Mouse (Mus musculus) thymus, adult 2 months (tissue): Measurements from ENCODE around the gene Zfp768. TPM values are rescaled to one million over a fixed set of nuclear protein-coding genes. Genes with fewer than 3 reads are reported as not detected.
"Not testable (repeated sequence)": the region's sequence is repeated elsewhere in the genome, so short reads cannot be mapped to it uniquely, and the experiment has no call there.

Experiments used
- DNase-seq: peaks from one replicate; pipeline ENCODE4 v3.0.0; 2021
- H3K27ac ChIP-seq: fragments of 200-500 bp; 2 replicates; pipeline ENCODE4 v1.5.1; 2012; ENCODE audit warnings: low read length, control low read depth; ENCODE audit not compliant: control insufficient read depth, insufficient read depth
- H3K27me3 ChIP-seq: fragments of 200-500 bp; 2 replicates; pipeline ENCODE4 v1.6.1; 2012; ENCODE audit warnings: mild to moderate bottlenecking, low read length, moderate library complexity, mixed read lengths; ENCODE audit not compliant: control insufficient read depth, insufficient read depth
- H3K36me3 ChIP-seq: fragments of 200-500 bp; 2 replicates; pipeline ENCODE4 v1.6.1; 2012; ENCODE audit warnings: mild to moderate bottlenecking, low read length, moderate library complexity; ENCODE audit not compliant: control insufficient read depth, insufficient read depth
- H3K4me1 ChIP-seq: fragments of 200-500 bp; replicated peaks from 2 replicates; pipeline ENCODE4 v1.6.1; 2012; ENCODE audit warnings: low read length; ENCODE audit not compliant: control insufficient read depth, insufficient read depth
- H3K4me3 ChIP-seq: fragments of 200-500 bp; 2 replicates; pipeline ENCODE4 v1.5.1; 2012; ENCODE audit warnings: mild to moderate bottlenecking, low read length, control low read depth, moderate library complexity; ENCODE audit not compliant: control insufficient read depth, insufficient read depth
- CTCF ChIP-seq: fragments of 200-500 bp; IDR thresholded peaks from 2 replicates; pipeline ENCODE4 v1.5.1; 2012; ENCODE audit warnings: mild to moderate bottlenecking, control low read depth, low read length, moderate library complexity, borderline replicate concordance; ENCODE audit not compliant: control insufficient read depth, poor library complexity, insufficient read depth; ENCODE audit errors: extremely low read depth
- POLR2A ChIP-seq: fragments of 200-500 bp; IDR thresholded peaks from 2 replicates; pipeline ENCODE4 v1.6.1; 2012; ENCODE audit warnings: mild to moderate bottlenecking, low read length, control low read depth, moderate library complexity; ENCODE audit not compliant: control insufficient read depth, poor library complexity, insufficient read depth; ENCODE audit errors: extremely low read depth
- WGBS: fragments of 180-500 bp; shearing (Covaris S2); methylation state at CpG from one replicate; pipeline ENCODE4 v1.1.7; 2018; 5-methylcytosine and 5-hydroxymethylcytosine counted together
- polyA plus RNA-seq: library from polyadenylated mRNA; depleted of rRNA; stranded (reverse); fragments of >200 nt; gene quantifications from 2 replicates; pipeline ENCODE4 v1.2.3, GENCODE M21; 2012; rRNA removed

Zfp768 gene
- polyA plus RNA-seq = 8.6 and 11.1 TPM in 2 replicates

DNA sequence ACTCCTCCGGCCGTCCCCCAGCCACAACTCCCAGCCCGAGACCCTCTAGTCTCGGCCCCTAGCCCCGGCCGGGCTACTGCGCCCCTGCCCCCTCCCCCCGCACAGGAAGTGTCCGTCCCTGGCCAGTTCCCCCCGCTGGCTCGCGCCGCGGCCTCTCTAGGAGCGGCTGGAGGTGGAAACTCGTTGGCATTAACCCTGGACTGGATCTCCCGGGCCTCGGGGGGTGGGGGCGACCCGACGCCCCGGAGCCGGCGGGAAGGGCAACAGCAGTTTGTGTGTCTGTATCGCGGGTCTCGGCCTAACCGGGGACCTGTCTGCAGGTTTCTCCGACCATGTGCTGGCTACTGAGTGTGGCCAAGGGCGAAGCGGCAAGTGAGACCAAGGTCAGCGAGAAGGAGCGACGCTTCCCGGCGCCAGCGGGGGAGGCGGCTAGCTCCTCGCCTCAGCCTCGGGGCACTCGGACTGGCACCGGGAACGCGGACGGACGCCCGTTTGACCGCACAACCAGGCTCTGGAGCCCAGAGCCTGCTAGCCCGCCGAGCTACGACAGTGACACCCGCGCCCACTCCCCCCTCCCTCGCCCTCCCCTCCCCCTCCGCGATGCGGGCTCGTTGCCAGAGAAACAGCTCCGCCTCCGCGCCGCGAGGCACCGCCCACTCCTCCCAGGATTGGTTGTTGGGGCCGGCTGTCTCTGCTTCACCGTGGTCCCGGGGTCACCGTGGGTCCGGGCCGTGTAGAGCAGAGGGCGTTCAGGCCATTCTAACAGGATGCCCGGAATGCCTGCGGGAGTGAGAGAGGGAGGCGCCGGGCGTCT, at the start of gene Zfp768:
Zfp768 (minus strand) TSS at position 78 of the 814 bp plus-strand sequence.
- WGBS = under 1% methylated on average over 75 of the region's 76 CpGs
- Histone ChIP-seq H3K27me3 (no peaks in the 10 kb centered on the region), H3K4me3 (peak within 1 kb of the TSS; percentile 57), H3K4me1 (peaks cover 5% of the 10 kb centered on the region; the same call in 1 of the 2 replicates), H3K27ac (no peak within 1 kb of the TSS), H3K36me3 (no peaks in the 10 kb centered on the region)
- TF ChIP-seq POLR2A = no peak
- 0 out of 2 replicates have a peak, but pooled peaks have one; percentile 11 for TF ChIP-seq CTCF
- peak; percentile 93 for DNase-seq

GRCm38 (mm10) chr7:127393944-127394333, 48.5 kb upstream of the Zfp768 start:
- H3K4me3 ChIP-seq = peak overlapping the region; percentile 90
- H3K27ac ChIP-seq = peak overlapping the region; percentile 63
- 3% methylated on average over 7 of the region's 7 CpGs for WGBS

GRCm38 (mm10) chr7:127393157-127393943, 48.0 kb upstream of the Zfp768 start, which contains the start of gene E430018J23Rik:
TSS of gene E430018J23Rik (minus strand) at chr7:127393629.
- under 1% methylated on average over 45 of the region's 45 CpGs for WGBS
- Histone ChIP-seq H3K27me3 (no peaks in the 10 kb centered on the region), H3K4me3 (peak within 1 kb of the TSS; percentile 90), H3K27ac (peak within 1 kb of the TSS; percentile 65), H3K36me3 (no peaks in the 10 kb centered on the region), H3K4me1 (peaks cover 11% of the 10 kb centered on the region)
- TF ChIP-seq CTCF (0 out of 2 replicates have a peak, but pooled peaks have one; percentile 16), POLR2A (no peak; the same call in 1 of the 2 replicates)
- DNase-seq = peak; percentile 93

More at GRCm38 (mm10) chr7:127393944-127394333, 48.5 kb upstream of the Zfp768 start:
- no peaks in the 10 kb centered on the region for H3K27me3 ChIP-seq
- peaks cover 11% of the 10 kb centered on the region for H3K4me1 ChIP-seq
- DNase-seq = no peak
- H3K36me3 ChIP-seq = no peaks in the 10 kb centered on the region
- TF ChIP-seq CTCF (no peak), POLR2A (no peak)

DNA sequence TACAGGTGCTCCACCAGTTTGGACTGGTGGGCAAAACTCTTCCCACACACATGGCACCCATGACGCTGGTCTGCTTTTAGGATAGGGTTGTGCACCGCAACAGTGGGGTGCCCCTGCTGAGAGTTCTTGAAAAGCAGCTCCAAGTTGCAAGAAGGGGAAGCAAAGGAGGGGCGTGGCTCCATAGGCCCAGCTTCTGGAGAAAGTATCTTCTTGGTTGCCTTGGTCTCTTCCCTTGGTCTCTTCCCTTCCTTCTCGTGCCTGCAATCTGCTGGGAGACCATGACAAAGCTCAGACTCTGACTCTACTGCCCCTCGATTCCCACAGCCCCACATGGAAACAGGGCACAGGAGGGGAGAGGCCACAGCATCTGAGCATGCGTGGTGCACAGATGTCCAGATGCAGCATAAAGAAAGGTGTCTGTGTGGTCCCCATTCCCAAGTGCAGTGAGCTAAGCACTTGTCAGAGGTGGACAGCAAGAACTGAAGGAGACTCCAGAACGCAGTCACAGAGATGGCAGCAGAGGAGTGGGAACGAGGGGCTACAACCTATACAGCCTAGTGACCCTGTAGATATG, 46.9 kb upstream of the Zfp768 start:
- Histone ChIP-seq H3K4me1 (peaks cover 11% of the 10 kb centered on the region), H3K27ac (no peak overlapping the region), H3K27me3 (no peaks in the 10 kb centered on the region), H3K4me3 (no peak overlapping the region), H3K36me3 (no peaks in the 10 kb centered on the region)
- no peak for DNase-seq
- TF ChIP-seq CTCF = no peak
- TF ChIP-seq POLR2A = no peak
- 83% methylated on average over 8 of the region's 8 CpGs for WGBS

DNA sequence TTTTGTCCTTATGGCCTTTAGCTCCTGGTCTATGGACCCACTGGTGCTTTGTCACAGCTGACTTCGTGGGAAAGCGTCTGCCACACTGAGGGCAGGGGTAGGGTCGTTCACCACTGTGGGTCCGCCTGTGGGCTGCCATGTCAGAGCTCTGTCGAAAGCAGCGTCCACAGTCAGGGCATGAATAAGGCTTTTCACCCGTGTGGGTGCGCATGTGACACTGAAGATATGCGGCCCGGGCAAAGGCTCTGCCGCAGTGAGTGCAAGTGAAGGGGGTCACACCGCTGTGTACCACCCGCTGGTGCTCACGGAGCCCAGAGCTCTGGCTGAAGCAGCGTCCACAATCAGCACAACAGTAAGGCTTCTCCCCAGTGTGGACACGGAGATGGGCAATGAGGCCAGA, 46.1 kb upstream of the Zfp768 start:
- H3K36me3 ChIP-seq = no peaks in the 10 kb centered on the region
- 98% methylated on average over 16 of the region's 16 CpGs for WGBS
- H3K27me3 ChIP-seq = no peaks in the 10 kb centered on the region

DNA sequence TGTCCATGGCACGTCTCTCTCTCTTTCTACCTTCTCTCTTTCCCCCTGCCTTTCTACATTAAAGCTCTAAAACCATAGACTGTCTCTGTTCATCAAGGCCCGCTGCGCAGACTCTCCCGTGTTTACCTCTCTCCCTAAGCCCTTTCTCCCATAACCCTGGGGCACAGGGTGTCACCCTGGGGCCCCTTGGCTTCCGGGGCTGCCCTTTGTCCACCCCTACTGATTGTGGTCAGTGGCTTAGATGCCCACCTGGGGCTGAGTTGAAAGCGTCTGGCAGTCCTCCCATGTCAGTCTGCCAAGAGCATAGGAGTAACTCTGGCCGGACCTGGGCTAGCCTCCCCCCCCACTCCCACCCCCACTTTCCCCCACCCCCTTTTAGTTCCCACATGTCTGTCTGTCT, 44.9 kb upstream of the Zfp768 start:
- TF ChIP-seq CTCF (no peak), POLR2A (no peak)
- DNase-seq = no peak
- Histone ChIP-seq H3K27ac (no peak overlapping the region), H3K4me1 (peaks cover 16% of the 10 kb centered on the region), H3K4me3 (no peak overlapping the region), H3K27me3 (no peaks in the 10 kb centered on the region), H3K36me3 (no peaks in the 10 kb centered on the region)
- 94% methylated on average over 7 of the region's 7 CpGs for WGBS

More for the DNA sequence above, 46.1 kb upstream of the Zfp768 start:
- no peak for DNase-seq
- Histone ChIP-seq H3K4me3 (no peak overlapping the region), H3K27ac (no peak overlapping the region), H3K4me1 (peaks cover 11% of the 10 kb centered on the region)
- TF ChIP-seq CTCF (no peak), POLR2A (no peak)

- not testable (repeated sequence) for H3K27me3 ChIP-seq, H3K4me3 ChIP-seq, H3K27ac ChIP-seq, DNase-seq, H3K36me3 ChIP-seq
- peaks cover 14% of the 10 kb centered on the region for H3K4me1 ChIP-seq
Measured at GRCm38 (mm10) chr7:127388201-127388600, 42.8 kb upstream of the Zfp768 start.
